Mouse (Mus musculus): ENCODE results near the gene Lrrc10b.

Lrrc10b gene

DNA sequence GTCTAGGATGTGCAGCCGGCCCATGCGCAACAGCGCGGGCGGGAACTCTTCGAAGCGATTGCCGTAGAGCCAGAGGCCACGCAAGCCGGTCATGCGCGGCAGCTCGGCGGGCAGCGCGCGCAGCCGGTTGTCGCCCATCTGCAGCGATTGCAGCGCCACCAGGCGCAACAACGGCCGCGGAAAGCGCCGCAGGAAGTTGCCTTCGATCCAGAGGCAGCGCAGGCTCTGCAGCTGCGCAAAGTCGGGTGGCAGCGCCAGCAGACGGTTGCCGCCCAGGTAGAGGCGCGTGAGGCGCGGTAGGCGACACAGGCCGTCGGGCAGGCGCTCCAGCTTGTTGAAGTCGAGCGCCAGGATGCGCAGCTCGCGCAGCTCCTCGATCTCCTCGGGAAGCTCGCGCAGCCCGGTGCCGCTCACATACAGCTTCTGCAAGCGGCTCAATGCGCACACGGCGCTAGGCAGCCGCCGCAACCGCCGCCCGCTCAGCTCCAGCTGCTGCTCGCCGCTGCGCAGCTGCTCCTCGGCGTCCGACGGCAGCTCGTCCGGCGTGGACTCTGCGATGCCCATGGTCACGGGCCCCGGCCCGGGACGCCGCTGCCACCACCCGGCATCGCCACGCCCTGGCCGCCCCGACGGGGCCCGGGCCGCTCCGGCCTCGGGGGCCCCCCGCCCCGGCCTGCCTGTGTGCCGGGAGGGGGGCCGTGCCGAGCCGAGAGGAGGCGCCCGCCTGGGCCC, at the start of gene Lrrc10b:
TSS of gene Lrrc10b (minus strand) at position 722 of the 732 bp plus-strand sequence.
- in situ Hi-C loops (cut with MseI, MboI): loop anchor here in 1 of 2 experiments (5.0 kb wide), 1 partner anchor 35 kb away; no protein-coding TSS in a partner anchor

DNA sequence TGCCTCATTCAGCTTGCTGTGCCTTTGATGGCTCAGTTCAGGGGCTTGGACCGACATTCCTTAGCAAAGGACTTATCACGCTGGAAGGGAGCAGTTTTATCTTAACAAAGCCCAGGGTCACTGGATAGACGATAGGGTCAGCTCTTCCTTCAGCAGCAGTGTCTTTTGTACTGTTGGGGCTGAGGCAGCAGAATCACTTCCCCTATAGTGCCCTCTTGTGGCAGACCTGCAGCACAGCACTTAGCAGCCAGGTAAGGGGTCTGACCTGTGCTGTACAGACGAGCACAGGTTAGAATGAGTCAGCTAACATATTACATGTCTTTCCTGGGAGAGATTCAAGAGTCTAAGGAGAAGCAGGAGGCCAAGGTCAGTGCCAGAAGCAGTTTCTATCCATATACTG, 45.3 kb upstream of the Lrrc10b start:
- in situ Hi-C loops (cut with MseI, MboI): no loop called here

- in situ Hi-C loops (cut with MseI, MboI): no loop called here
Observed at GRCm38 (mm10) chr19:10500581-10500980, 43.3 kb upstream of the Lrrc10b start.

DNA sequence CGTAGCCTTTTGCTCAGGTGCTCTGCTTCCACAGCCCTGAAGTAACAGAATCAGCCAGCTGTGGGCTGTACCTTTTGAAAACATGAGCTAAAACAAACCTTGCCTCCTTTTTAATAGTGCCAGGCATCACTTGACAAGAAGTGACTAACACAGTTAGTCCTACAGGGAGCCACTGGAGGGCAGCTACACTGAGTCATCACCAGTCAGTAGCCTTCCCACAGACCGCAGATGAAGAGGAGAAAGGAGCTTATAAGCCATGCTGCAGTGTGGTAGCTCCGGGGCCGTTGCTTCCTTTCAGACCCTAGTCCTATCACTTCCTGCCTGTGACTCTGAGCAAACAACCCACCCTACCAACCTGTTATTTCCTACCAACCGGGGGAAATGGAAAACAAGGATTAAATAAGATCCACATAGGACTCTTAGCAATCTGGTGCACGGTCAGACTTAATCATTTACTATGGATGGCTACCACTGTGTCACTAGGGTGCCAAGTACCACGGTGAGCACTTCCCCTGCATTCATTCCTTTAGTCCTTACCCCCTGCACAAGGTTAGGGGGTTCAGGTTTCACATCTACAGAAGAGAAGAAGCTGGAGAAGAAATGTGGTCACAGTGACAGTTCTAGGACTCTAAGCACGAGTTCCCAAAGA, 40.4 kb upstream of the Lrrc10b start:
- in situ Hi-C loops (cut with MseI, MboI): no loop called here

DNA sequence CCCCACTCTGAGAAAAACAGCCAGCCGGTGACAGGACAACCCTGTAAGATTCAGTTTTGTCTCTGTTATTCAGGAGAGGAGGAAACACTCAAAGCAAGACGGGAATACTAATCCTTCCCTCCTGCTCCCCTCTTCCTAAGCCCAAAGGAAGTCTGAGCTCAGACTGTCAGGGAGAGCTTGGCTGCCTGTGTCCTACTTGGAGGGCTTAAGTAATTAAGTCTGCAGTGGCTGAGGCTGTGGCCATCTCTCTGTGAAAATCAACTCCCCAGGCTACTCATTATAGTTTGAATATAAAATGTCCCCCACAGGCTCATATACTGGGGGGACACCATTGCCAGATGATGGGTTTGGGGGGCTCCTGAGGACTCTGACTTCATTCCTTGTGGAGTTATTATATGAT, 39.7 kb upstream of the Lrrc10b start:
- in situ Hi-C loops (cut with MseI, MboI): no loop called here

DNA sequence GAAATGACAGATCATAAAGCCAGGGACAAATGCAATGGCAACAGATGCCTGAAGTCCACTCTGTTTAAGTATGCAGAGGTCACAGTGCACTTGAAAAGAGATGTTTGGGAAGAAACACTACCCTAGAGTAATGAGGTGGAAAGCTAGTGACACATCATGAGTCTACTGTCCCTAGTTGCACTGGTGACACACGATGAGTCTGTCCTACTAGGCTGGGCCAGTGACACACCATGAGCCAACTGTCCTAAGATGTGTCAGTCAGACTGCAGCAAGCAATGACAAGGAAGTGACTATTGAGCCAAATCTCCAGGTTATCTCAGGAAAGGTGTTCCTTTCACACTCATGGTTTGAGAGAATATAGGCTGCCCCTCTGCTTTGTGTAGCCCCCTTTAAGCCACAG, 38.4 kb upstream of the Lrrc10b start:
- in situ Hi-C loops (cut with MseI, MboI): no loop called here

DNA sequence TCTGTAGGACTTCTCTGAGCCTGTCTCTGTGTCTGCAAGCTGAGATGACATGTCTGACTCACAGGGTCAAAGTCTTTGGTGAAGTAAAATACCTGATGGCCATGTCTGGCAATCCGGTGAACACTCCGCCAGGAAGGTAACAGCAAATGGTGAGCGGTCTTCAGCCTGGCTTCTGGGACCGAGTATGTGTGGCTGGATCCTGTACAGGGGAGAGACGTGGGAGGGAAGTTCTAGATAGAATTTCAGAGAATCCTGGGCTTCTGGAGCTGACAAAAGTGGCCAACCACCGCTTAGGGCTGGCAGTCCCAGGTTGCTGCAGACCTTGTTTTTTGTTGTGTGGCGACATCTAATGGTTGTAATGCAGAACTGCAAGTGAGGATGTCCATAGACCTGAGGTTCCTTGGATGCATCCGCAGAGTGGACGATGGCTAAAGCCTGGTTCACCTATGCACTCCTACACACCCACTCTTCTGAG, 29.0 kb upstream of the Lrrc10b start:
- in situ Hi-C loops (cut with MseI, MboI): loop anchor here in 1 of 2 experiments (5.0 kb wide), 1 partner anchor 34 kb away; no protein-coding TSS in a partner anchor

DNA sequence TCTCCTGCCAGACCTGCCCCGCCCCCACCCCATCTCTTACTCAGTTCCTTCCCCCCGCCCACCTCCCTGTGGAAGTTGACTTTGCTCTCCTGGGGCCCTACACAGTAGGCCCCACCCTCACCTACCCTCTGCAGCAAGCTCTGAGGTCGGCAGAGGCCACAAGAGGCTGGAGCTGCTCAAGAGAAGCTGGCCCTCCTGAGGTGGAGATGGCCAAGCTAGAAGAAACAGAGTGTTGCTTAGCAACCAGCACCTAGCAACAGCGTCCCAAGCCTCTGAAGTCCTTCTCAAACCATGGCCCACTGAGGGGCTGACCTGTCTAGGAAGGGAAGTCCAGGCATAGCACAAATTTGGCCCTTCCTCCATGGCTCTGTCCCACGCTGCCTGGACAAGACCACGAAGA, 25.4 kb upstream of the Lrrc10b start, which contains the start of gene Ppp1r32:
TSS of gene Ppp1r32 (minus strand) at position 226 of the 400 bp plus-strand sequence.
- in situ Hi-C loops (cut with MseI, MboI): no loop called here

- in situ Hi-C loops (cut with MseI, MboI): no loop called here
Observed at GRCm38 (mm10) chr19:10479541-10479940, 22.3 kb upstream of the Lrrc10b start.

DNA sequence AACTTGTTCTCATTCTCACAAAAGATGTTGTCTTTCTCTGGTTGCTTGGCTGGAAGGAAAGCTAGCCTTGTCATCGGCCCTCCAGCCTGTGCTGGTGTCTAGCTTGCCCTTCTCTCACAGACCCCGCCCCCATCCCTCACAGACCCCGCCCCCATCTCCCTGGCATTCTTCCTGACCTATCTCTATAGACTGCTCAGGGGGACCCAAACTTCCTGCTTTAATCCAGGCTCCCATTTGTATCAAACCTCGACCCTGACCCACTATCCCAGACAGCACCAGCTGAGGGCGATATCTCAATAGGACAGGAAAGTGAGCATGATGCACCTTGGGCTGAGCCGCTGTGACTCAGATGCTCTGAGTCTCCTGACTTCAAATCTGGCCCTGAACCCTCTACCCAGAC, 16.5 kb upstream of the Lrrc10b start:
- in situ Hi-C loops (cut with MseI, MboI): no loop called here

DNA sequence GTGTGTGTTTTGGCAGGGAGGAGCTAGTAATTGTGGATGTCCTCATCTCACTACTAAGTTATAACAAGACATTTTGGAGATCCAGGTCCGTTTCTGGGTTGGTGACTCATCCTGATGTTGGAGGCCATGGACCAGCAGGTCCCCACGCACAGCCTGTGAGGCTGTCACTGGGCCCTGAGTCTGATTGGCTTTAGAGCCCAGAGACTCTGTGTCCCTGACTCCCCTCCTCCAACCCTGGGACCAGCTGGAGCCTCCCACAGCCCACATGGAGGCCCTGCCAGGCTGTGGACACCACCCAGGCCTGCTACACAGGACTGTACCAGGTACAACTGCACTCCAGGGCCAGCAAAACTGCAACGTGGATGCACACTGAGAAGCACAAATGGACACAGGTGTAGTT, 15.7 kb upstream of the Lrrc10b start:
- in situ Hi-C loops (cut with MseI, MboI): no loop called here

GRCm38 (mm10) chr19:10469171-10469658, 11.9 kb upstream of the Lrrc10b start:
- in situ Hi-C loops (cut with MseI, MboI): no loop called here

- in situ Hi-C loops (cut with MseI, MboI): no loop called here
Observed at GRCm38 (mm10) chr19:10464427-10464826, 7.2 kb upstream of the Lrrc10b start.

- in situ Hi-C loops (cut with MseI, MboI): no loop called here
Observed at GRCm38 (mm10) chr19:10461584-10461983, 4.3 kb upstream of the Lrrc10b start.

DNA sequence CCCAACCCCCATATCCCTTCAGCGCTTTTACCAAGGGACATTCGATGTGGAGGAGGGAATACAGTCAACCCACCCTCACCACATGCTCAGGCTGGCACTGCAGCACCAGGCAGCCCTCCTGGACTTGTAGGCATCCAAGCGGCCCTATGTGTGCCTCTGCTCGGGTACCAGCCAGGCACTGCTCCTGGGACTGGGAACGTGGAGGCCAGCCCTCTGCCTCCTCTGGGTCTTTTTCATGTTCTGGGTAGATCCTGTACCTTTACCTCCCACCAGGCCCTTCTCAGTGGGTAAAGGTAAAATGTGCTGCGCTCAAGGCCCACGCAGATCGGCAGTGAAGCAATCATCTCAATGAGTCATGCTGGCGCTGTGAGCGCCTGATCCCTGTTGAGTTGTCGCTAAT, 2.6 kb upstream of the Lrrc10b start:
- in situ Hi-C loops (cut with MseI, MboI): loop anchor here in 1 of 2 experiments (5.0 kb wide), 1 partner anchor 32 kb away; no protein-coding TSS in a partner anchor

- in situ Hi-C loops (cut with MseI, MboI): loop anchor here in 1 of 2 experiments (5.0 kb wide), 1 partner anchor 34 kb away; no protein-coding TSS in a partner anchor
Observed at GRCm38 (mm10) chr19:10458096-10458495, 823 bp upstream of the Lrrc10b start.

DNA sequence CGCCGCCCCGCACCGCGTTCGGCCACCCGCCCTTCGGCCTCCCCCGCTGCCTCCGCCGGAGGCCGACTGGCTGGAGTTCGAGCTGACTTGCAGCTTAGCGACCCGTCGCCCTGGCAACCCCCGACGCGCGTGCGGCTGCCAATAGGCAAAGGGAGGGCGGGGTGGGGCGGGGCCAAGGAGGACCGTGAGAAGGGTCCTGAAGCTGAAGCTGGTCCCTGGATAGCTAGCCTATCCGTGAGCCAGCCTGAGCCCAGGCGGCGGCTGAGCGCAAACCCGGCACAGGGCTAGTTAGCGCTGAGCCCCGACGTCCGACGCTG, 169 bp upstream of the Lrrc10b start:
- in situ Hi-C loops (cut with MseI, MboI): loop anchor here in 1 of 2 experiments (5.0 kb wide), 1 partner anchor 35 kb away; no protein-coding TSS in a partner anchor

- in situ Hi-C loops (cut with MseI, MboI): loop anchor here in 1 of 2 experiments (5.0 kb wide), 1 partner anchor 37 kb away; no protein-coding TSS in a partner anchor
Observed at GRCm38 (mm10) chr19:10455437-10455806, 1.9 kb downstream of the Lrrc10b start.

DNA sequence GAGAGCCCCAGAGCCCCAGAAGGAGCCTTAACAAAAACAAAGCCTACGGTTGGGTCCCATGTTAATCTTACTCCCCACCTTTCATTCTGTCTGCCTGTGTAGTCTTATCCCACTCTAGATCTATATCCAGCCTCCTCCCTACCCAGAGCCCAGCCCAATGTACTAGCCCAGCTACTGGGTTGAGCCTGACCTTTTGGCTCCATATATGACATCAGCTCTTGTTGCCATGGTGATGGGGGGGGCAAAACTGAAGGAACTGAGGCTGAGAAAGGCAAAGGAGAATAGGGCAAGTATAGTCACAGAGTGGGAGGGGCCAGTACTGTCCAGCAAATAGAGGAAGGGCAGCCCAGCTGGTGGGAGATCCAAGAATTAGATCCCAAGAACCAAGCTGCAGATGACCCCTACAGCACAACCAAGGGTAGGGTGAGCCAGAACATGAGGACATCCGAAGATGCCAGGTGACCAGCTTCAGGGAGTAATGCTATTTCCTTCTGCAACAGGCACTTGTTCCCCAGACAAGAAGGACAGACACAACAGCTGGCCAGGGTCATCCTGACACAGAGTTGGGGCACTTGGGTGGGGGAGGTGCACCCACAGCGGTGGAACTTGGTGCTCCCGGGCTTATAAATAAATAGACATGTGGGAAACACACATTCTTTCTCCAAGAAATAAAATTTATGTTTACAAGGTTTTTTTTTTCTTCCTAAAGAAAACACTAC, 2.4 kb downstream of the Lrrc10b start:
- in situ Hi-C loops (cut with MseI, MboI): loop anchor here (5.0 kb wide), 2 partner anchors 32 to 37 kb away; no protein-coding TSS in a partner anchor

DNA sequence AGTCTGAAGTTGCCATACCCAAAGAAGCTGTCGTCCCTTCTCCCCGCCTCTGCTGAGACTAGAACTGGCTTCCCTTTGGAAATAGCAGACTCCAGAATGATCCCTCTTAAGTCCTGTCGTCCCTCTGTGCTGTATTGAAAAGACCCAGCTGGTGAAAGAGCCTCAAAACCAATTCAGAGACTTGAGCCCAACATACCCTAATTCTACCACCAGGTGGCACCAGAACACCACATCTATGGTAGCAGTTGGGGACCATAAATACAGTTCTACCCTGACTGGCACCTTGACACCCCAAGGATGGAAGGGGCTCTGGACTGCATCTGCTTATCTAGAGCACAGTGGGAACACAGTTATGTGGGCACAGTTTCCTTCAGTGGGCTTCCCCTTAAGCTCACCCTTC, 7.6 kb downstream of the Lrrc10b start:
- in situ Hi-C loops (cut with MseI, MboI): loop anchor here in 1 of 2 experiments (5.0 kb wide), 1 partner anchor 38 kb away; no protein-coding TSS in a partner anchor

- in situ Hi-C loops (cut with MseI, MboI): no loop called here
Observed at GRCm38 (mm10) chr19:10449190-10449589, 8.1 kb downstream of the Lrrc10b start.

DNA sequence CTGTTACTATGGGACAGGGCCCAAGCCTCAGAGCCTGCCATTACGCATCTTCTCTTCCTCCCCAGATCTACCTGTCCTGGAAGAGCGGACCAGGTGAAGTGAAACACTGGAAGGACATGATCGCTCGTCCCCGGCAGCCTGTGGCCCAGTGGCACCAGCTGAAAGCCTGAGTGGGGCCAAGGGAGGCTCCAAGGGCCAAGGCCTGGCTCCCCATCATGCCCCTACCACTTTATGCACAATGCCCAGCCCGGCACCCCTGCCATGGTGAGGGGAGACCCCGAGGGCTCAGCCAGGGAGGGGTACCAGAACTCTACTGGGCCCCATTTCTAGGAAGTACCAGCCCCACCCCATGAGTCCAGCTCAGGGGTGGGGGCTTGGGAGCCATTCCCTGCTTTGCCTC, 9.0 kb downstream of the Lrrc10b start:
- in situ Hi-C loops (cut with MseI, MboI): no loop called here
